Mouse (Mus musculus) MN1 (cell line): ENCODE results near the gene Rnf168.

ENCODE experiments used
- DNase-seq: peaks from one replicate; pipeline ENCODE4 v3.0.0-alpha.2; 2016; ENCODE audit warnings: low spot score

Rnf168 gene

DNA sequence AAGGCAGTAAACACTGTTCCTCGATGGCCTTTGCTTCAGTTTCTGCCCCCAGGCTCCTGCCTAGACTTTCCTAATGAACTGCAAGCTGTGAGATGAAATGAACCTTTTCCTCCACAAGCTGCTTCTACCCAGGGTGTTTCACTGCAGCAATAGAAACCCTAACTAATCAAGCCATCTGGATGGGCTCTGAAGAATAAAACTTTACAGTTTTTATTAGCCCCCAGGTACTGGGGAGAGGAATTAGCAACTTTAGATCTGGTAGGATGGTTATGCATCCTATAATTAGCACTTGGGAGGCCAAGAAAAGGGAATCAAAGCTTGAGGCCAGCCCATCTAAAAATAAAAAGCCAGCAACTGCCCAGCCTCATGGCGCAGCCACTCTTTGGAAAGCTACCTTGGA lies 39.3 kb downstream of the Rnf168 start:
- DNase-seq = no peak

- DNase-seq = no peak
Measured at GRCm38 (mm10) chr16:32323953-32324352, 46.7 kb downstream of the Rnf168 start.

GRCm38 (mm10) chr16:32330876-32331670 lies 53.8 kb downstream of the Rnf168 start:
- no peak for DNase-seq

DNA sequence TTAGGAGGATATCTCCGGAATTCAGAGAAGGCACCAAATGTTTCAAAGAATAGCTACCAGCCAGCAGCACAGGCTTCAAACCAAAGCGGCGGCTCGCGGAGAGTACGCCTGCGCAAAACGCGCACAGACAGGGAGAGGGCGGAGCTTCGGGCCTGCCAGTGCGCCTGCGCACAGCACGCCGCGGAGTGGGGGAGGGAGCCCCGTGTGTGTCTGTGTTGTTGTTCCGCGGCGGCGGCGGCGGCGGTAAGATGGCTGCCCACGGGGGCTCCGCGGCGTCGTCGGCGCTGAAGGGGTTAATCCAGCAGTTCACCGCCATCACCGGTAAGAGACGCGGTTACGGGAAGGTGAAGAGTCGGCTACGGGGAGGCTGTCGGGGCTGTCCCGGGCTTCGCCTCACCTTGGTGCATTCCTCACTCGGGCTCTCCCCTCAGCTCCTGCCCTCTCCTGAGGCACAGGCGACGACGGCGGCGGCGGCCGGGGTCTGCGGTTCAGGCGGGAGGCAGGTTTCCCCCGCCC lies 54.8 kb downstream of the Rnf168 start, which contains the start of gene Ubxn7:
TSS of gene Ubxn7 (plus strand) at position 218 of the 516 bp plus-strand sequence.
- DNase-seq = peak; percentile 95

DNA sequence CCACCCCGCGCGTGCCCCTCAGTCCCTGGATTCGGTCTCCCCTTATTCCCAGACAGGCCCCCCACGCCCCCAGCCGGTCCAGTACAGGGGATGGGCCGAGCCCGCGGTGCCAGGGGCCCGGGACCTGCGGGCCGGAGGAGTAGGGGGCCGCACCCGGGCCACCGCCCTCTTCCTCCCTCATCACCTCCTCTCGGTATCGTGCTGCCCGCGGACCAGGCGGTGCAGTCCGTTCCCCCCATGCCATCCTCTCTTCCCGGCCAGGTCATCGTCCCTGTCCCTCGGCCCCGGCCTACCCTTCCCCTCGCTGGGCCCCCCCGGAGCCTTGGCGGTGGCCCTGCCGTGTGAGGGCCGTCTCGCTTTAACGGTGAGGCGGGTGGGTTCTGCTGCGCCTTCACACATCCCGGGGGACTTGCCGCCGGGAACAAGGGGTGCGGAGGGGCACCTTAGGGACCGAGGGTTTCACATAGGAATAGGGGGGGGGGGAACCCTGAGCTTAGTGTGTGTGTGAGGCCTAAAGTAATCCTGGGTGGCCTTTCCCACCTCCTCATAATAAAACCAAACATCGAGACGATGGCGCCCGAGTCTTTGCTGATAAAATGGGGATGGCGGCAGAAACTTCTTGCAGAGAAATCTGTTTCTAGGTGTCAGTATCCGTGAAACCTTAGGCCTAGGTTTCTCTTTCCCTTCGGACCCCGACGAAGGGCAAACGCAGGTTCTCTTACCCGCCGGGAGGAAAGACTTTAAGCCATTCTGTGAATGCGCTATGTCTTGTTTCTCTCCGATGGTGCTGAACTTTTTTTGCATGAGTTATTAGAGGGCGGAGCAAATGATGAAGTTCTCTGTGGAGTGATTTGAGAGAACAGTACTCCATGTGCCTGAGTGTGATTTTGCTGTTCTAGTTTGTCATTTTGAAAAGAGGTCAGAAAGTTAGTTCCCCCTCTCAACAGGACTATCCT lies 55.6 kb downstream of the Rnf168 start:
- DNase-seq = peak; percentile 54

- no peak for DNase-seq
Measured at GRCm38 (mm10) chr16:32335146-32335545, 57.9 kb downstream of the Rnf168 start.

GRCm38 (mm10) chr16:32336026-32336780 lies 58.9 kb downstream of the Rnf168 start:
- no peak for DNase-seq

GRCm38 (mm10) chr16:32337001-32337400 lies 59.7 kb downstream of the Rnf168 start:
- no peak for DNase-seq

- DNase-seq = no peak
Measured at GRCm38 (mm10) chr16:32340451-32340850, 63.2 kb downstream of the Rnf168 start.

DNA sequence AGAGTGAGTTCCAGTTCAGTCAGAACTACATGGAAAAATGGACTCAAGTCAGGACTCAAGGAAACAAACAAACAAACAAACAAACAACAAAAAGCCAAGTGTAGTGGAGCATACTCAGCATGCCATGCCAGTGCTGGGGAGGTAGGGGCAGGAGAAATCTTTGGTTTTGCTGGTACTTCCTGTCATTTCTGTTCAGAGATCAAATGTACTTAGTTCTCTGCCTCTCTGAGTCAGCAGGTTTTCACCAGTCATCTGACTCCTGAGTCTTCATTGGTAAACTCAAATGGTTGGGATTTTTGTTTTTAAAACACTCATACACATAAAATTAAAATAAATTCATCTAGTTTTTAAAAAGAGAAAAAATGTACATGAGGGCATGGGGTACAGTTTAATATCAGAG lies 68.3 kb downstream of the Rnf168 start:
- DNase-seq = no peak

DNA sequence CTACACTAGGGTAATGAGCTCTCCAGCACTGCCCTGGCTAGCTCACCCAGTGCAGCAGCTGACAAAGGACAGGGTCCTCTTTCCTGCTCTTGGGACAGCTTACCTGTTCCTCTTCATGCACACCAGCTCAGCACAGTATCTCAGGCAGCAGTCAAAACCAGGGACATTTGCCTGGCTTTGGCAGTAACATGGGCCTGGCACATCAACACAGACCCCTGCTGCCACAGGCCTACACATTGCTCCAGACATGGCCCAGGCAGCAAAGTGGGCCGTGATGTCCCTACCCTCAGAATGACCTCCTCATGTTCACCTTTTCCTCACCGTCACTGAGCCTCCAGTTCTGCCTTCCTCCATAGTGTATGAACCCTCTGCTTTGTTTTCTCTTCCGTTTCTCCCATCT lies 73.5 kb downstream of the Rnf168 start:
- no peak for DNase-seq
